Mouse (Mus musculus): ENCODE results near the gene Pawr.

Gene Pawr

GRCm38 (mm10) chr10:108331784-108332561 lies at the start of gene Pawr:
Gene Pawr, plus strand, starts transcription at chr10:108332121.
- DNase-seq = peak; percentile 88

GRCm38 (mm10) chr10:108282351-108282750 lies 49.6 kb upstream of the Pawr start:
- no peak for DNase-seq

- no peak for DNase-seq
Measured at GRCm38 (mm10) chr10:108283418-108283817, 48.5 kb upstream of the Pawr start.

DNA sequence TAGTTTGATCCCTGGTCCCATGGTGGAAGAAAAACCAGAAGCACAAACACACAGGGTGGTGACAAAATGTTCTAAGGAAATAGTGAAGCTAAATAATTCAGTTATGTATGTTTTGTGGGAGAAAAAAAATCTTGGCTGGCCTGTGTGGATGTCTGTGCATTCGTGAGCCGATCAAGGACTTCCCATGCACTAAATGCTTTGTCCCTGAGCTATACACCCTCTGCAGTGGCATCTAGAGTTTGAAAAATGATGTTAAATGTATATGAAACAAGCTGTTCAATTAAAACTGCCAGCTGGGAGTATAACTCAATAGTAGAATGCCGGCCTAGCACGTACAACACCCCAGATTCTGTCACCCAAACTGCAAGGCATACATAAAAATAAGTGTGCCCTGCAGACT lies 48.1 kb upstream of the Pawr start:
- no peak for DNase-seq

DNA sequence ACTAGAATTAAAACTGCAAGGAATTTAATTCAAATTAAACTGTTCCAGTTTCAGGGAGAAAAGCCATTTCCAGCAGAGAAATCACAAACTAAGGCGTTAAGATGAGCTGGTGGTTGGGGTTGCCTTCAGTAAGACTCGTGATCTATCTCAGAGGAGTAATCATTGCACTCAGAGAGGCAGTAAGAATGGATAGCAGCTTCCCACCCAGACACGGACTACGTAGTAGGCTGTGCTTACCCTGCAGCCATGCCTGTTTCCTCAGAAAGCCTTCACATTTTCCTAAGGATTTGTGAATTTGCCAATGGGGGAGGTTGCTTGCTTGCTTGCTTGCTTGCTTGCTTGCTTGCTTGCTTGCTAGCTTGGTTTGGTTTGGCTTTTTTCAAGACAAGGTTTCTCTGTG lies 47.5 kb upstream of the Pawr start:
- DNase-seq = no peak

DNA sequence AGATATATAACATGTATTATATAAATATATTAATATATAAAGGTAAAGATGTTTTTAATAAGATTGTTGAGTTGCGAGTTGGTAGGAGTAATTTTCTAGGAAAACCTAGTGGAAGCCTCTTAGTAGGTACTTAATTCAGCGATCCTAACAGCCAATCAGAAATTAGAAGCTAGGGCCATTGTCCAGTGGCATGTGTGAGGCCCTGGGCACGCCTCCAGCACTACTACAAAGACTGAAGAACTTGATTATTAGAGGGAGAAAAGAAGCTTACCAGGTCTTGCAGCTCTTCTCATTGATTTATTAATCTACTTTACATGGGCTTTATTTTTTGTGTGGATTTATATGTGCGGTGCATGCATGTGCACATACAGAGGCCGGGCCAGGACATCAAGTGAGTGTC lies 46.9 kb upstream of the Pawr start:
- peak; percentile 16 for DNase-seq

- no peak for DNase-seq
Measured at GRCm38 (mm10) chr10:108286658-108287437, 45.1 kb upstream of the Pawr start.

DNA sequence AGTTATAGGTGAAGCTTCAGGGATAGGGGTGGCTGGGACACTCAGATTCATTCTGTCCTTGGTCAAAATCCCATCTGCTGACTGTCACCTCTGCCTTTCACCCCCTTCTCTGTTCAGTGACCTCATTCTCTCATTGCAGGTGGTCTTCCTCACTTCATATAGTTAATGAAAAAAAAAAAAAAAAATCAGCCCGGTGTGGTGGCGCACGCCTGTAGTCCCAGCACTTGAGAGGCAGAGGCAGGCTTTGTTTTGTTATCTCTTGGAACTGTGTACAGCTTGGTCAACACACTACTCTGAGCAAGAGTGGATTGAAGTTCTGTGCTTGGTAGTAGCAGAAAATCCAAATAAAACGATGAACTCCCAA lies 44.5 kb upstream of the Pawr start:
- no peak for DNase-seq

- DNase-seq = no peak
Measured at GRCm38 (mm10) chr10:108290046-108290445, 41.9 kb upstream of the Pawr start.

DNA sequence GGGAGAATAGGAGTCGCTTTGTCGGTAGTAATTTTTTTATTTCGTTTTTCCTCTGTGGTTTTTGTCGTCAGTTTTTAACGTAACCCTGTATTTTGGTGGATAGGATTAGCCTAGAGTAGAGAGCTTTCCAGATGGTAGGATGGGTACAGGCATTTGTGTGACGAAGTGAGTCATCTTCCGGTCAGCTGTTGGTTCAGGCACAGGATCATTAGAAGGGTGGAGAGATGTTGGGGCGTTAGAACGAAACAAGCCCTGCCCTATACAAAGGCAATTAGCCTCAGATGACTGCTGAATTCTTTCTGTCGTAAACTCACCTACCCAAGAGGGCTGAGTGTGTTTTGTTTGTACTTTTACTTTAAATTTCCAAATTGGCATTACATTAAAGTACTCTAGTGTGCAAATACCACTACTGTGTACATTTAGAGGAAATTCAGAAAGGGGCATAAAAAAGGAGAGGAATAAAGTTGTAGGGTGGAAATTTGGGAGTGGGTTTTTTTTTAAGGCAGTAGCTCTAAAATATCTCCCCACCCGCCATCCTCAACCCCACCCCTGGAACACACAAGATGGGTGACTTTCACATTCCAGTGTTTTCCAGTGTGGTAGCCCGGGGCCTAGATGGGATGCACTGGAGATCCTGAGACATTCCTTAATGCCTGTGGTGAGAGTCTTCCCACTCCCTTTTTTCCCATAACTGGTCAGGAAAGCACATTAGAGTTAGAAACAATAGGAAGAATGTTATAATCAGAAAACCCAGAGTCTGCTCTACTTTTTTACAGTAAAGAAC lies 40.0 kb upstream of the Pawr start:
- DNase-seq = no peak

- DNase-seq = no peak
Measured at GRCm38 (mm10) chr10:108292651-108293050, 39.3 kb upstream of the Pawr start.

- DNase-seq = peak; percentile 22
Measured at GRCm38 (mm10) chr10:108293620-108294195, 38.2 kb upstream of the Pawr start.

DNA sequence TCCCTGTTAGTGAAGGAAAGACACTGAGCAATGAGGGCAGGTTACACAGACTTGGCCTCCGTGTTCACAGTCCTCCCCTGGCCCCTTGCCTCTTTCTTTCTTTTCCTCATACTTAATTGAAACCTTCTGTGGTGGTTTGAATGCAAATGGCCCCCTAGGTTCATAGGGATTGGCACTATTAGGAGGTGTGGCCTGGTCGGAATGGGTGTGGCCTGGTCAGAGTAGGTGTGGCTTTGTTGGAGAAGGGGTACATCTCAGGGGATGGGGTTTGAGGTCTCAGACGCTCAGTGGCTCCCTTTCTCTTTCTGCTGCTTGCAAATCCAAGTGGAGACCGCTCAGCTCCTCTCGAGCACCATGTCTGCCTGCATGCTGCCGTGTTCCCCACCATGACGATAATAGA lies 37.2 kb upstream of the Pawr start:
- DNase-seq = no peak

DNA sequence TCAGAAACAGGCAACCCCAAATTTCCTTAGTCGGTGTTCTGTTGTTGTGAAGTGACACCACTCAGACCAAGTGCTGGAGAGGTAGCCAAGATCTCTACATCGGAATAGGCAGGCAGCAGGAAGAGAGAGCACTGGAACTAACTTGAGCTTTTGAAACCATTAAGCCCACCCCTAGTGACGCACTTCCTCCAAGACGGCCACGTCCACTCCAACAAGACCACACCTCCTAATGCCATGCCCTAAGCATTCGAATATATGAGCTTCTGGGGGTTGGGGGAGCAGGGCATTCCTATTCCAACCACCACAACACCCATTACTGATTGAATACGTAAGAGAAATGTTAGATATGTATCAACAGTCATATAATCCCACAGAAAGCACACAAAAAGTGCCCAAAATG lies 35.5 kb upstream of the Pawr start:
- DNase-seq = no peak

DNA sequence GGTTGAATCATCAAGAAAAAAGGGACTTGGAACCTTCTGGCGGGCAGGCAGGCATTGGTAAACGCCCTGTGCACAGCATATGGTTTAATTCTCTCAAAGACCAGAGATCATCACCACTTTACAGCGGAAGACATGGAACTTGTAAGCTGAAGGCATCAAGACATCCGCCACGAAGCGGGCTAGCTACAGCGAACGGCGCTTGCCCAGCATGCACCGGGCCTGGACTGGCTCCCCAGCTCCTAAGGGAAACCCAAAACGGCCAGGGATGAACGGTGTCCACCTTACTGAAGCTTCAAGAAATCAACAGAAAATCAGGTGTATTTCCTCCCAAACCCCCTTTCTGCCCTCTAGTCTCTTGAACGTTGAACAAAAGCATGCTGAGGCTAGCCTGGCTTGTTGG lies 33.7 kb upstream of the Pawr start:
- DNase-seq = no peak

- DNase-seq = no peak
Measured at GRCm38 (mm10) chr10:108298841-108299545, 32.9 kb upstream of the Pawr start.

DNA sequence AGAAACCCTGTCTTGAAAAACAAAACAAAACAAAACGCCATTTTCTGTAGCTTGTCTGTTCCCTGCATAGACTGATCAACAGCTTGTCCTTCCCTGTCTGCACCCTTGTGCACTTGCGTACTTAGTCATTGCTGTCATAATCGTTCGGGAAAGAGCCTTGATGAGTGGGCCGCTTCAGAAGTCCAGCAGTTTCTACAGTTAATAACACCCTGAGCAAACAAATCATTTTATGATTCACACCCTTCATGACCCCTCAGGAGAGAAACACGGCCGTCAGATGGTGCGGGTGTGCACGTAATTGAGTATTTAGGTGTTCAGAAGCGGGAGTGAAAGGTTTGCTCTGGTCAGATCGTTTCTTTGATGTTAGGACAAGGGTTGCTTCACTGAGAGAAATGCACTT lies 32.1 kb upstream of the Pawr start:
- no peak for DNase-seq

DNA sequence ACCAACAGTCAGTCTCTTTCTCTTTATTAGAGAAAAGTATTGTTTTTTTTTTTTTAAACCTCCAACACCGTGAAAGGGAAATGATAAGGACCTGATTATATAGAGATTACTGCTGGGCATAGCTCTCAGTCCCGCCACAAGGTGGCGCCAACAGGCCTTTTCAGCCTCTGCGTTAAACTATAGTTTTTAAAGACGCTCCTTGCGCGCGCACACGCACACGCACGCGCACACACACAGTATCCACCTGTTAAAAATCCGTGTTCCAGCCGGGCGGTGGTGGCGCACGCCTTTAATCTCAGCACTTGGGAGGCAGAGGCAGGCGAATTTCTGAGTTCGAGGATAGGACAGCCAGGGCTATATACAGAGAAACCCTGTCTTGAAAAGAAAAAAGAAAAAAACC lies 31.1 kb upstream of the Pawr start:
- peak; percentile 85 for DNase-seq

DNA sequence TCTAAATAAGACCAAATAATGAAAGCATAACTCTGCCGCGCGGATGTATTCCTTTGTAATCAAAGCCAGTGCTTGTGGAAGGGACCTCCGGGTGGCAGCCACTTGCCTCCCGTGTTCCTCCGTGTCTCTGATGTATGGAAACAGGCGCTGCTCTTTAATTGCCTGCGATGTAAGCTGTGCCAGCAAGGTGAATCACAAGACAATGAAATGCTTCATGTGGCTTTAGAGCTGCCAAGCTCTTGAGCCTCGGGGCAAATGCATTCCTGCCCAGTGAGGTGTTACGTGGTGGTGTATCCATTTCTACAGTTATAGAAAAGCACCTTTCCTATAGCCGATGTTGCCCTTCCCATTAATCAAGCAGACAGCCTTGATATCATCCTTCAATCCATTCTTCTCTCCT lies 24.1 kb upstream of the Pawr start:
- no peak for DNase-seq

GRCm38 (mm10) chr10:108310195-108310594 lies 21.7 kb upstream of the Pawr start:
- DNase-seq = no peak

DNA sequence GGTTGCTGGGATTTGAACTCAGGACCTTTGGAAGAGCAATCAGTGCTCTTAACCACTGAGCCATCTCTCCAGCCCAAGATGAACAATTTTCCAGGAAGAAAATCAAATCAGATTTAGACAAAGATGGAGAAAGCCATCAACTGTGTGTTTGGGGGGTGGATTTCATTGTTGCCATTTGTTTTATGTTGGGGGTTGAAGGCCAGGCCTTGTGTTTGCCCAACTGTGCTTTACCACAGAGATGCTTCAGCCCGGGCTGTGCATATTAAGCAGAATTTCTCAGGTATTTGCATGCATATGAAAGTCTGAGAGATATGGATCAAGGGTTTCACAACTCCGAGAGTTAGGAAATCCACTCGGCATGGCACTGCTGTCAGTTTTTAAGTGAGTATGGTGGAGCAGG lies 20.5 kb upstream of the Pawr start:
- no peak for DNase-seq

GRCm38 (mm10) chr10:108313845-108314244 lies 18.1 kb upstream of the Pawr start:
- no peak for DNase-seq

DNA sequence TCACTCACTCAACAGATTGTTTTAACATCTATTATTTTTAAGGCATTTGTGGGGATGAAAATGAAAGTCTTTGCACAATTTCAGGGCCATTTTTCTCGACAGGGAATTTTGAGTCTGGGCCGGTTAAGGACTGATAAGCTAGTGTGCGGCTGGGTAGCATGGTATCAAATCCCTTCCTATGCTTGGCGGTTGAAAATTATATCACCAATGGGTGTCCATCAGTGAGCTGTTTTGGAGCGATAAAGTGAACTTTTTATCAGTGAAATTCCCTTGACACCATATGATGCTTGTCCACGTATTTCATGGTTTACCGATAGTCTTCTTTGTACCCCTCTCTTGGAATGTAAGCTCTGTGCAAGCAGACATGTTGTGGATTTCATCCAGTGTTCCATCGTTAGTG lies 17.5 kb upstream of the Pawr start:
- no peak for DNase-seq

All from retina, postnatal 1 day (tissue).